Mouse (Mus musculus): ENCODE measurements around the gene Hormad1.

Gene Hormad1

GRCm38 (mm10) chr3:95636072-95636471 lies 76.6 kb downstream of the Hormad1 start:
- DNase-seq (ENCODE audit: low read depth): no peak
